Mouse (Mus musculus) midbrain, embryonic 12.5 days (tissue): ENCODE data around the gene Rab9b. TPM values are rescaled to one million over a fixed set of nuclear protein-coding genes. Genes with fewer than 3 reads are reported as not detected.
A peak's percentile ranks its signal among the peaks of the same experiment; 100 is the strongest.

Source experiments
- ATAC-seq: fragments of 200-750 bp; cut with Nextera tagmentation; 2 replicates; pipeline ENCODE4 v1.8.0; 2017; ENCODE audit warnings: low read depth, moderate TSS enrichment, moderate library complexity; ENCODE audit not compliant: low FRiP score
- H3K27ac ChIP-seq: fragments of 300-500 bp; sonication (generic); replicated peaks from 2 replicates; pipeline ENCODE4 v1.5.1; 2016; ENCODE audit warnings: mild to moderate bottlenecking
- H3K27me3 ChIP-seq: fragments of 300-500 bp; sonication (generic); 2 replicates; pipeline ENCODE4 v1.6.1; 2016; ENCODE audit warnings: mild to moderate bottlenecking
- H3K36me3 ChIP-seq: fragments of 300-500 bp; sonication (generic); 2 replicates; pipeline ENCODE4 v1.6.1; 2016
- H3K4me1 ChIP-seq: fragments of 300-500 bp; sonication (generic); 2 replicates; pipeline ENCODE4 v1.6.1; 2016
- H3K4me2 ChIP-seq: fragments of 300-500 bp; sonication (generic); replicated peaks from 2 replicates; pipeline ENCODE4 v1.6.1; 2016; ENCODE audit warnings: mild to moderate bottlenecking, moderate library complexity
- H3K4me3 ChIP-seq: fragments of 300-500 bp; sonication (generic); 2 replicates; pipeline ENCODE4 v1.5.1; 2016; ENCODE audit warnings: mild to moderate bottlenecking
- H3K9ac ChIP-seq: fragments of 300-500 bp; sonication (generic); replicated peaks from 2 replicates; pipeline ENCODE4 v1.6.1; 2016; ENCODE audit warnings: mild to moderate bottlenecking, moderate library complexity
- H3K9me3 ChIP-seq: fragments of 300-500 bp; sonication (generic); 2 replicates; pipeline ENCODE4 v1.6.1; 2016; ENCODE audit warnings: mild to moderate bottlenecking
- WGBS: fragments of 180-500 bp; shearing (Covaris S2); methylation state at CpG from one replicate; pipeline ENCODE4 v1.1.7; 2016; 5-methylcytosine and 5-hydroxymethylcytosine counted together
- polyA plus RNA-seq: library from polyadenylated mRNA; unstranded; fragments of >200 nt; fragmentation: Nextera tagmentation; extraction: Ambion mirVana; gene quantifications from 2 replicates; pipeline ENCODE4 v1.2.1, GENCODE M21; 2016

The Rab9b gene
- 8.1 and 9.0 TPM in 2 replicates for polyA plus RNA-seq

DNA sequence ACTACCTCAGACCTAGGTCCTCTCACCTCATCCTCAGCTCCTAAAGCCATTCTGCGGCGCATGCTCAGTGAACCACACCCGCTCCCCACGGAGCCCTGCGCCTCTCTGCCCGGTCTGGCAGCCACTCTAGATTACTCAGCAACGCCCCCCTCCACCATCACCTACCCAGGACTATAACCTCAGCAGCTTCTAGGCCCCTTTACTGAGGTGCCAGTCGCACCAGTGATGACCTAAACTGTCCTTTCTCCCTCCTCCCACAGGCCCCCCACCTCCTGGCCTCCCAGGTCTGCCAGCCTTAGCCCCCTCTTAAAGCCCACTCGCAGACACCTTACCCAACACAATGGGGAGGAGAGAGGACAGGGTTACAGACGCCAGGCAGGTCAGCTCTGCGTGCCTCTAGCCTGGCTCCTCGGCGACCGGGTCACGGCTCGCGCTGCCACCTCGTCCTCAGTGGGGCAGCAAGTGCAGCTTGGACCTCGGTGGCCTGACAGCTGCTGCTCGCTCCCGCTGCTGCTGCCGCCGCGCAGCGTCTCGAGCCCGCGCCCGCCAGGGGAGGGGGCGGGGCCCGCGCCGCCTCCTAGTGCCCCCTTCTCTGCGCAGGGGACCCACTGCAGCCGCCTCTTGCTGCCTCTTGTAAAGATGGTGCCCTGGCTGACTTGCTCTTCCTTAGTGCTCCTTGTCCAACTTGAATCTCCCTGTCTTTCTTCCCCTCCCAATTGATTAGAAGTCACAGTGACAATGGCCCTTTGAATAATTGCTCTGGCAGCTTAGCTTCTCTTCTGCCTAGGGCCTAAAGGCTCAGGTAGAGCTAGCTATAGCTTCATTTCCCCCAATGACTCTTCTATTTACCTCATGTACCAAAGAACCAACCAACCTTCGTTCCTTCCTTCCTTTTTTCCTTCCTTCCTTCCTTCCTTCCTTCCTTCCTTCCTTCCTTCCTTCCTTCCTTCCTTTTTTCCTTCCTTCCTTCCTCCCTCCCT is at the start of gene Rab9b:
Gene Rab9b (minus strand): TSS at position 695 of the 980 bp plus-strand sequence.
- Histone ChIP-seq H3K27ac (peak within 1 kb of the TSS; percentile 35; the same call in 1 of the 2 replicates), H3K4me3 (peak within 1 kb of the TSS; percentile 57), H3K4me2 (peak within 1 kb of the TSS; percentile 57), H3K9me3 (no peaks in the 10 kb centered on the region), H3K9ac (peak within 1 kb of the TSS; percentile 65), H3K27me3 (peaks cover 12% of the 10 kb centered on the region), H3K4me1 (no peaks in the 10 kb centered on the region), H3K36me3 (no peaks in the 10 kb centered on the region)
- ATAC-seq, result peak; percentile 97
- WGBS, result 26% methylated on average over 25 of the region's 36 CpGs

DNA sequence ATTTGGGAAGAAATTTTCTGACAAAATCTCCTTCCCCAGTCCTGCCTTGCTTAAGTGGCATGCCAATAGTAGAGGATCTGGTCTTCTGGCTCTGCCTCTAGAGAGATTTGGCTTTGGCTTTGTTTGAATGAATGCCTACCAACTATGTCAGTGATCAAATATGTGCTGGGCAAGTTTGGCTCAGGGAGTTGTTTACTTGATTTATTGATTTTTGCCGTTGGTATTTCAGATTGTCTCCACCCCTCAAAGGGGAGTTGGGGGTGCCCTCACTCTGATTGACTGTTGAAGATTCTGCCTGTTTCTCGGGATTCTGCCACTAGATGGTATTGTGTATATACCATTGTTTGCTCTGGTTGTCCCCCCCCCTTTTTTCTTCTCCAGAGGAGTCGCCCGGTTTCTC is 35.8 kb upstream of the Rab9b start:
- Histone ChIP-seq H3K9me3 (no peaks in the 10 kb centered on the region), H3K4me2 (no peak overlapping the region), H3K27me3 (no peaks in the 10 kb centered on the region), H3K27ac (no peak overlapping the region), H3K4me1 (no peaks in the 10 kb centered on the region), H3K4me3 (no peak overlapping the region), H3K9ac (no peak overlapping the region), H3K36me3 (no peaks in the 10 kb centered on the region)
- no peak for ATAC-seq
- 66% methylated on average over 4 of the region's 4 CpGs for WGBS

DNA sequence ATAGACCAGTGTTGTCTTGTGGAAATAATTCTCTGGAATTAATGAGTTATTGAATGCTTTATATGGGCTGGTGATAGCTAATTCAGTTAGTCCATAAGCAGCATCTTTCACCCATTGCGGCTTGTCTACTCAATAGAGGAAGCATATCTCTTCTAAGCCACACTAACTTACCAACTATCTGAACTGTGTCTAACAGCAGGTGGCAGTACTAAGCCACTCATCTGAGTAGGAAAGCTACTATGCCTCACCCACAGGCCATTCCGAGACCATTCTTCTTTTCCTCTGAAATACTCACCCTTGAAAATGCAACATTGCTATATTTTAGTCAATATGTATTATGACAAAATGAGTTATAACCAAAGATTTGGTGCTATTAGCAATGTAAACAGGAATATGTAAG is 27.2 kb upstream of the Rab9b start:
- 73% methylated on average over 2 of the region's 2 CpGs for WGBS
- Histone ChIP-seq H3K36me3 (no peaks in the 10 kb centered on the region), H3K4me3 (no peak overlapping the region), H3K4me1 (no peaks in the 10 kb centered on the region), H3K9me3 (no peaks in the 10 kb centered on the region), H3K27ac (no peak overlapping the region), H3K4me2 (no peak overlapping the region), H3K27me3 (no peaks in the 10 kb centered on the region), H3K9ac (no peak overlapping the region)
- ATAC-seq, result no peak

DNA sequence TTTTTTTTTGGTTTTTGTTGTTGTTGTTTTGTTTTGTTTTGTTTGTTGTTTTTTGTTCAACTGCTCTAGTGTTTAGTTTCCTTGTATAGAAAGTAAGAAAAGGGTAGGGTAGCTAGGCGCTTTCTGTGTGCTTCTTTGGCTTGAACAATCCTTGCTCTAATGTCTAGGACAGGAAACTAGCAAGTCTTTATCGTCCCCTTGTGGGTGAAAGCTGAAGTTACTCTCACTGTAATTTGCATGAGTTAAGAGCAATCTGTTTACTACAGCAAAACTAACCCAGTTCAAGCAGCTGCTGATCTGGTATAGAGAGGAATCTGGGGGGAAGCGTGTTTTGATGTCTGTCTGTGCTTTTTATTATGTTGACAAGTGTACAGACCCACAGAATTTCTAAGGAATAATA is 18.3 kb downstream of the Rab9b start:
- Histone ChIP-seq H3K4me2 (no peak overlapping the region), H3K27ac (no peak overlapping the region), H3K4me3 (no peak overlapping the region), H3K4me1 (no peaks in the 10 kb centered on the region), H3K9me3 (no peaks in the 10 kb centered on the region), H3K27me3 (no peaks in the 10 kb centered on the region), H3K36me3 (no peaks in the 10 kb centered on the region), H3K9ac (no peak overlapping the region)
- WGBS, result 25% methylated on average over 3 of the region's 3 CpGs
- ATAC-seq, result no peak

DNA sequence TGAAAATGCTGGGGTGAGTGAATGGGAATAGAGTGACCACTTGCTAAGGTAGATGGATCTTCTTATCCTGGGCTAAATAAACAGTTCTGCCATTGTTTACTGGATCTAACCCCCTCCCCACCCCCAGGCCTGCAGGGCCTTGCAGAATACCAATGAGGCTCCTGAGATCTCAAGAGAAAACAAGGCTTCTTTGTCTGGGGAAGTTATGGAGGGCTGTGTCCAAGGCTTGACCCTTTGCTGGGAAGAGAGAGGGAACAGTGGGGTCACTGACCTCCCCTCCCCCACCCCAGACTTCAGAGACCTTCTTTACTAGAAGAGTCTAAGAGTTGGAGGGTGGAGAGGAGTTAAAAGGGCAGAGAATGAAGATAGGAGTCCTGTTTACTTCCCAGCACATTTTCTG is 39.9 kb downstream of the Rab9b start:
- no peak overlapping the region for H3K27ac ChIP-seq
- H3K27me3 ChIP-seq, result peaks cover 6% of the 10 kb centered on the region
- H3K36me3 ChIP-seq, result no peaks in the 10 kb centered on the region
- no peak for ATAC-seq
- H3K4me1 ChIP-seq, result no peaks in the 10 kb centered on the region
- H3K9ac ChIP-seq, result no peak overlapping the region
- H3K9me3 ChIP-seq, result no peaks in the 10 kb centered on the region
- H3K4me3 ChIP-seq, result no peak overlapping the region
- H3K4me2 ChIP-seq, result no peak overlapping the region

DNA sequence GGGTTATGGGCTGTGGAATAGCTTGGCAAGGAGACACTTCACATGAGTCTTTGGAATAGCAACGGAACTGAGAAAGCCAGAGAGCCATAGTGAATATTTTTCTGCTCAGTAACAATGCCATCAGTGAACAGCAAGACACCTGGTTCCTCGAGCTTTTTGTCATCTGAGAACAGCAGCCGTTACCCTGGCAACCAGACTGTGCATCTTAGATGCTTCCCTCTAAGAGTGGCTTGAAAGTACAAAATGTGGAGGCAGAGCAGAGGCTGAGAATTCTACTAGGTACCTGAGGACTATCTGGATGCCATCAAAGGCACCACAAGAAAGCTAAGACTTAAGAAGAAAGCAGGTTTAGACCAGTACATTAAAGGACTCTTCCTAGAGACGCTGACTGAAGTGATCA is 43.5 kb downstream of the Rab9b start:
- no peak overlapping the region for H3K27ac ChIP-seq
- no peaks in the 10 kb centered on the region; the same call in 1 of the 2 replicates for H3K27me3 ChIP-seq
- H3K4me2 ChIP-seq, result no peak overlapping the region
- H3K36me3 ChIP-seq, result 0 out of 2 replicates have a peak, but pooled peaks cover 3% of the 10 kb centered on the region
- WGBS, result 54% methylated on average over 4 of the region's 4 CpGs
- no peak overlapping the region for H3K4me3 ChIP-seq
- ATAC-seq, result no peak
- H3K4me1 ChIP-seq, result no peaks in the 10 kb centered on the region
- no peaks in the 10 kb centered on the region for H3K9me3 ChIP-seq
- H3K9ac ChIP-seq, result no peak overlapping the region

DNA sequence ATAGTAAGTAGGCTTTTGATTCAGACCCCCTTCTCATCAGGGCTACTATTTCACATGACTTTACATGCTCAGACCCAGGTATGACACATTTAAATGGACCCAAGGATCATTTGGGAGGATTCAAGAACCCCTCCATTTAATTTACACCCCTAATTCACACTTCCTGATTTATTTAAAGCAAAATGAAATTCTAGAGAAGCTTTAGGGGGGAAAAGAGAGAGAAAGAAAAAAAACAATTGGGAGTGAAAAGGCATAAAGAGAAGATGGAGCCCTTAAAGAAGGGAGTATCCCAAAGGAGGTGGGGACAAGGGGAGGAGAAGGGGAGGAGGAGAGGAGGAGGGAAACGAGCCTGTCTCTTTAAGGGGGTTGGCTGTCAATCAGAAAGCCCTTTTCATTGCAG is 46.2 kb downstream of the Rab9b start, which contains the start of gene Plp1:
Gene Plp1 (plus strand): TSS at position 301 of the 400 bp plus-strand sequence.
- Histone ChIP-seq H3K4me3 (no peak within 1 kb of the TSS), H3K27ac (no peak within 1 kb of the TSS), H3K4me2 (no peak within 1 kb of the TSS), H3K27me3 (no peaks in the 10 kb centered on the region; the same call in 1 of the 2 replicates), H3K36me3 (0 out of 2 replicates have a peak, but pooled peaks cover 3% of the 10 kb centered on the region), H3K4me1 (no peaks in the 10 kb centered on the region), H3K9me3 (no peaks in the 10 kb centered on the region), H3K9ac (no peak within 1 kb of the TSS)
- WGBS, result 22% methylated on average over 1 of the region's 1 CpGs
- no peak for ATAC-seq

DNA sequence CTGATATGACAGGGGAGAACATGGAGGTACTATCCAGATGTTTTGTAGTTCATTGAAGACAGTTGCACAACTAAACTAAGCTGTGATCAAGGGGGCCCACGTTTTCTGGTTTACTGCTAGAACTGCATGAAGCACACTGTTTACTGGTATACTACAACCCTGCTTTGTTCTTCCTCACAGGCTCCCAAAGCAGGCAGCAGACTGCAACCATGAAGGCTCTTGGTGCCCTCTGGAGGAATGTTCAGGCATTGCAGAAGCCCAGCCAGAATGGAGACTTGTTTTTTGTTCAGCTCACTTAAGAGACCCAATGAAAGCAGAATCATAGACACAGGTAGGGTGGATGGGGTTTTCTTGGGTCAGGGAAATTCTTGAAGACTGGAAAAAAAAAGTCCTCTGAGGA is 48.3 kb downstream of the Rab9b start:
- no peaks in the 10 kb centered on the region for H3K9me3 ChIP-seq
- ATAC-seq, result peak; percentile 82
- 0 out of 2 replicates have a peak, but pooled peaks cover 3% of the 10 kb centered on the region for H3K36me3 ChIP-seq
- 11% methylated on average over 1 of the region's 1 CpGs for WGBS
- H3K4me3 ChIP-seq, result no peak overlapping the region
- no peaks in the 10 kb centered on the region; the same call in 1 of the 2 replicates for H3K27me3 ChIP-seq
- H3K4me1 ChIP-seq, result no peaks in the 10 kb centered on the region
- H3K9ac ChIP-seq, result no peak overlapping the region
- no peak overlapping the region for H3K27ac ChIP-seq
- H3K4me2 ChIP-seq, result no peak overlapping the region

DNA sequence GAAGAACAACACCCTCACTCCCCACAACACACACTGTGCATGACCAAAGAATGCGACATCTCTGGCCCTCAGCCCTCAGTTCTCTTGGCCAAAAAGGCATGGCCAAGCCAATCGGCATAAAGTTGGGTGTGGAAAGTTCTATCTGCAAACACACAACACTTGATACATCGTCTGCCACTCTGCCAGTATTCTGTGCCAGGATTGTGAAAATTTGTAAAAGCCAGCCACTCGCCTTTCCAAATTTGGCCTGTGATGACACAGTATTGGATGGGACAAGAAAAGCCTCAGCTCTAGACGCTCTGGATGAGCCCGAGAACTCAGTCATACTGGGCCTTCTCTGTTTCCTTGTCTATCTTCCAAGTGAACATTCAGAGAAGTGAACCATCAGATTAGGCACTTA is 48.8 kb downstream of the Rab9b start:
- 86% methylated on average over 6 of the region's 6 CpGs for WGBS
- no peaks in the 10 kb centered on the region; the same call in 1 of the 2 replicates for H3K27me3 ChIP-seq
- no peak overlapping the region for H3K9ac ChIP-seq
- H3K4me3 ChIP-seq, result no peak overlapping the region
- H3K9me3 ChIP-seq, result no peaks in the 10 kb centered on the region
- 0 out of 2 replicates have a peak, but pooled peaks have one; percentile 12 for ATAC-seq
- no peak overlapping the region for H3K4me2 ChIP-seq
- no peak overlapping the region for H3K27ac ChIP-seq
- 0 out of 2 replicates have a peak, but pooled peaks cover 3% of the 10 kb centered on the region for H3K36me3 ChIP-seq
- no peaks in the 10 kb centered on the region for H3K4me1 ChIP-seq

Other genes with a start within 250 kb of the Rab9b start
- 12.2 and 12.4 TPM in 2 replicates for gene Tceal1, start 160.8 kb downstream of the Rab9b start, polyA plus RNA-seq
- gene Morf4l2, start 125.1 kb downstream of the Rab9b start, polyA plus RNA-seq, result 544 and 546 TPM in 2 replicates
- 0.11 and 0.12 TPM in 2 replicates for gene Glra4, start 88.6 kb downstream of the Rab9b start, polyA plus RNA-seq
- 8.1 and 9.3 TPM in 2 replicates for gene Plp1, start 46.1 kb downstream of the Rab9b start, polyA plus RNA-seq
- not detected in 2 replicates for gene H2bfm, start 58.6 kb upstream of the Rab9b start, polyA plus RNA-seq
- 58.2 and 64.8 TPM in 2 replicates for gene Tmsb15b2, start 106.7 kb upstream of the Rab9b start, polyA plus RNA-seq
- 7.8 and 9.3 TPM in 2 replicates for gene Tmsb15l, start 108.1 kb upstream of the Rab9b start, polyA plus RNA-seq
- 23.9 and 24.7 TPM in 2 replicates for gene Tmsb15b1, start 108.1 kb upstream of the Rab9b start, polyA plus RNA-seq
- gene Zcchc18, start 124.4 kb upstream of the Rab9b start, polyA plus RNA-seq, result 106 and 119 TPM in 2 replicates
- 12.4 and 12.6 TPM in 2 replicates for gene Slc25a53, start 169.5 kb upstream of the Rab9b start, polyA plus RNA-seq
- 12.2 and 13.4 TPM in 2 replicates for gene Fam199x, start 180.8 kb upstream of the Rab9b start, polyA plus RNA-seq